Mouse (Mus musculus) neural tube, embryonic 15.5 days (tissue): Measurements from ENCODE around the gene Htr1f. TPM values are rescaled to one million over a fixed set of nuclear protein-coding genes. Genes with fewer than 3 reads are reported as not detected.
"Not testable (repeated sequence)": the region's sequence is repeated elsewhere in the genome, so short reads cannot be mapped to it uniquely, and the experiment has no call there.

Source experiments
- ATAC-seq: fragments of 200-750 bp; cut with Nextera tagmentation; 2 replicates; pipeline ENCODE4 v1.8.0; 2017; ENCODE audit warnings: mild to moderate bottlenecking, moderate TSS enrichment, moderate library complexity; ENCODE audit not compliant: low FRiP score
- H3K27ac ChIP-seq: fragments of 300-500 bp; sonication (generic); replicated peaks from 2 replicates; pipeline ENCODE4 v1.5.1; 2015; ENCODE audit warnings: mild to moderate bottlenecking, inconsistent platforms
- H3K27me3 ChIP-seq: fragments of 300-500 bp; sonication (generic); replicated peaks from 2 replicates; pipeline ENCODE4 v1.6.1; 2015; ENCODE audit warnings: inconsistent platforms
- H3K36me3 ChIP-seq: fragments of 300-500 bp; sonication (generic); 2 replicates; pipeline ENCODE4 v1.6.1; 2015; ENCODE audit warnings: inconsistent platforms
- H3K4me1 ChIP-seq: fragments of 300-500 bp; sonication (generic); 2 replicates; pipeline ENCODE4 v1.6.1; 2015; ENCODE audit warnings: inconsistent platforms
- H3K4me2 ChIP-seq: fragments of 300-500 bp; sonication (generic); 2 replicates; pipeline ENCODE4 v1.6.1; 2015; ENCODE audit warnings: inconsistent platforms, mild to moderate bottlenecking, moderate library complexity
- H3K4me3 ChIP-seq: fragments of 300-500 bp; sonication (generic); replicated peaks from 2 replicates; pipeline ENCODE4 v1.5.1; 2015; ENCODE audit warnings: mild to moderate bottlenecking, inconsistent platforms
- H3K9ac ChIP-seq: fragments of 300-500 bp; sonication (generic); replicated peaks from 2 replicates; pipeline ENCODE4 v1.6.1; 2015; ENCODE audit warnings: mild to moderate bottlenecking, inconsistent platforms
- H3K9me3 ChIP-seq: fragments of 300-500 bp; sonication (generic); replicated peaks from 2 replicates; pipeline ENCODE4 v1.6.1; 2016; ENCODE audit warnings: inconsistent platforms
- WGBS: fragments of 180-500 bp; shearing (Covaris S2); methylation state at CpG from one replicate; pipeline ENCODE4 v1.1.7; 2015; ENCODE audit warnings: mixed read lengths; 5-methylcytosine and 5-hydroxymethylcytosine counted together
- polyA plus RNA-seq: library from polyadenylated mRNA; unstranded; fragments of >200 nt; fragmentation: Nextera tagmentation; extraction: Ambion mirVana; gene quantifications from 2 replicates; pipeline ENCODE4 v1.2.1, GENCODE M21; 2015

Gene Htr1f
- 0.84 and 0.99 TPM in 2 replicates for polyA plus RNA-seq

- peaks cover 7% of the 10 kb centered on the region; the same call in 1 of the 2 replicates for H3K4me1 ChIP-seq
- 4% methylated on average over 40 of the region's 41 CpGs for WGBS
- peak; percentile 85 for ATAC-seq
Observed at GRCm38 (mm10) chr16:65105184-65105931, at the start of gene Htr1f. Gene Htr1f, minus strand, starts transcription at chr16:65105854.

GRCm38 (mm10) chr16:65139771-65140170 lies 34.1 kb upstream of the Htr1f start:
- no peaks in the 10 kb centered on the region for H3K36me3 ChIP-seq
- H3K9ac ChIP-seq: no peak overlapping the region
- no peaks in the 10 kb centered on the region for H3K4me1 ChIP-seq
- no peaks in the 10 kb centered on the region for H3K9me3 ChIP-seq
- H3K4me3 ChIP-seq: no peak overlapping the region
- no peak overlapping the region for H3K27ac ChIP-seq
- H3K4me2 ChIP-seq: no peak overlapping the region
- WGBS: 74% methylated on average over 2 of the region's 2 CpGs
- no peak for ATAC-seq
- H3K27me3 ChIP-seq: no peaks in the 10 kb centered on the region

More at GRCm38 (mm10) chr16:65105184-65105931, at the start of gene Htr1f:
- Histone ChIP-seq H3K9ac (peak within 1 kb of the TSS; percentile 43), H3K27ac (no peak within 1 kb of the TSS), H3K4me3 (peak within 1 kb of the TSS; percentile 54), H3K27me3 (peaks cover 7% of the 10 kb centered on the region; the same call in 1 of the 2 replicates), H3K36me3 (no peaks in the 10 kb centered on the region), H3K9me3 (no peaks in the 10 kb centered on the region), H3K4me2 (peak within 1 kb of the TSS; percentile 94)

GRCm38 (mm10) chr16:65129391-65129790 lies 23.7 kb upstream of the Htr1f start:
- ATAC-seq: no peak
- no peak overlapping the region for H3K9ac ChIP-seq
- no peak overlapping the region for H3K27ac ChIP-seq
- no peak overlapping the region for H3K4me2 ChIP-seq
- no peaks in the 10 kb centered on the region for H3K9me3 ChIP-seq
- no peaks in the 10 kb centered on the region for H3K27me3 ChIP-seq
- no peaks in the 10 kb centered on the region for H3K4me1 ChIP-seq
- H3K36me3 ChIP-seq: no peaks in the 10 kb centered on the region
- no peak overlapping the region for H3K4me3 ChIP-seq
- 97% methylated on average over 2 of the region's 2 CpGs for WGBS

DNA sequence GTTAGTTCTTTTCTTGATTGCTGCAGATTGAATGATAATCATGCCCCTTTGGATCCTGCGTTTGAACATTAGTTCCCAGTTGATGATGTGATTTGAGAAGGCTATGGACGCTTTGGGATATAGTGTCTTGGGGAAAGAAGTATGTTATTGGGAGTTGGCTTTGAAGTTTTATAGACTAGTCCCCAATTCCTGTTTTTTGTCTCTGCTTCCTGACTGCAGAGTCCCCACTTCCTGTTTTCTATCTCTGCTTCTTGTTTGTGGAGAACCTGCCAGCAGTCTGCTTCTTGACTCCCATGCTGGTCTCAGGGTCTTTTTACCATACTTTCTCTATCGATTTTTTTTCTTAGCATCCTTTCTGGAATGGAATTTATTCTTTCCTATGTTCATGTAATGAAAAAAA lies 22.2 kb upstream of the Htr1f start:
- no peaks in the 10 kb centered on the region for H3K4me1 ChIP-seq
- no peaks in the 10 kb centered on the region for H3K27me3 ChIP-seq
- H3K9ac ChIP-seq: no peak overlapping the region
- H3K4me2 ChIP-seq: no peak overlapping the region
- no peak overlapping the region for H3K4me3 ChIP-seq
- no peak overlapping the region for H3K27ac ChIP-seq
- 82% methylated on average over 3 of the region's 3 CpGs for WGBS
- H3K9me3 ChIP-seq: no peaks in the 10 kb centered on the region
- no peaks in the 10 kb centered on the region for H3K36me3 ChIP-seq
- ATAC-seq: no peak

DNA sequence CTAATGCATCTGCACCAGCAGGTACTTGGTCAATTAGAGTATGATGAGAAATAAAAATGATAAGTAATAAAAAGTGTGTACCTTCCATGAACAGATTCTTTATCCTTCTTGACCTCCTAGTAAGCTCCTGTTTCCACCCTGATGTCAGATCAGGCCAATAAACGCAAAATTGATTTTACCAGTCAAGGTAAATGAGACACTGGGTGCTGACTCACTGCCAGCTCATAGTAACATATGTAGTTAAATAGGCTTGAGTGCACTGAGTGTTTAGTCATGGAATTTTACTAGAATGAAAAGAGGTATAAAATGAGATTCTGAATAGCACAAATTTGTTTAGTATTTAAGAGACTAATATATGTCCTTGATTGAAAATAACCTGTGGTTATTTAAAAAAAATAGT lies 6.6 kb upstream of the Htr1f start:
- Histone ChIP-seq H3K4me2 (no peak overlapping the region), H3K9ac (no peak overlapping the region), H3K9me3 (no peaks in the 10 kb centered on the region), H3K27ac (no peak overlapping the region), H3K4me3 (no peak overlapping the region), H3K27me3 (no peaks in the 10 kb centered on the region), H3K36me3 (no peaks in the 10 kb centered on the region), H3K4me1 (no peaks in the 10 kb centered on the region)
- no peak for ATAC-seq
- 93% methylated on average over 1 of the region's 1 CpGs for WGBS

GRCm38 (mm10) chr16:65093552-65093951 lies 12.1 kb downstream of the Htr1f start:
- no peaks in the 10 kb centered on the region for H3K36me3 ChIP-seq
- ATAC-seq: no peak
- no peaks in the 10 kb centered on the region for H3K27me3 ChIP-seq
- H3K4me2 ChIP-seq: no peak overlapping the region
- 94% methylated on average over 5 of the region's 5 CpGs for WGBS
- no peaks in the 10 kb centered on the region for H3K4me1 ChIP-seq
- no peaks in the 10 kb centered on the region for H3K9me3 ChIP-seq
- H3K9ac ChIP-seq: no peak overlapping the region
- H3K27ac ChIP-seq: no peak overlapping the region
- H3K4me3 ChIP-seq: no peak overlapping the region

DNA sequence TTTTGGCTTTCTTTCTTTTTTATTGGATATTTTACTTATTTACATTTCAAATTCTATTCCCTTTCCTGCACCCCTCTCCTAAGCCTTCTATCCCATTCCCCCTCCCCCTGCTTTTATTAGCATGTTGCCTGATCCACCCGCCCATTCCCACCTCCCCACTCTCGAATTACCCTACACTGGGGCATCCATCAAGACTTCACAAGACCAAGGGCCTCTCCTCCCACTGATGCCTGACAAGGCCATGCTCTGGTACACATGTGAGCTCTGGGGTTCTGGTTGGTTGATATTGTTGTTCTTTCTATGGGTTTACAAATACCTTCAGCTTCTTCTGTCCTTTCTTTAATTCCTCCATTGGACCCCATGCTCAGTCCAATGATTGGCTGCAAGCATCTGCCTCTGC lies 22.2 kb downstream of the Htr1f start:
- Histone ChIP-seq H3K9ac (no peak overlapping the region), H3K4me2 (no peak overlapping the region), H3K4me1 (no peaks in the 10 kb centered on the region), H3K9me3 (no peaks in the 10 kb centered on the region), H3K4me3 (no peak overlapping the region), H3K27ac (no peak overlapping the region), H3K36me3 (no peaks in the 10 kb centered on the region), H3K27me3 (no peaks in the 10 kb centered on the region)
- WGBS: 34% methylated on average over 2 of the region's 2 CpGs
- ATAC-seq: no peak

- WGBS: 78% methylated on average over 1 of the region's 1 CpGs
- Histone ChIP-seq H3K27me3 (no peaks in the 10 kb centered on the region), H3K4me2 (no peak overlapping the region)
Observed at GRCm38 (mm10) chr16:65069867-65070266, 35.8 kb downstream of the Htr1f start.

GRCm38 (mm10) chr16:65066264-65066663 lies 39.4 kb downstream of the Htr1f start:
- ATAC-seq: no peak
- Histone ChIP-seq H3K36me3 (no peaks in the 10 kb centered on the region), H3K4me2 (no peak overlapping the region), H3K9ac (no peak overlapping the region), H3K4me3 (no peak overlapping the region), H3K9me3 (no peaks in the 10 kb centered on the region), H3K27ac (no peak overlapping the region), H3K27me3 (no peaks in the 10 kb centered on the region), H3K4me1 (no peaks in the 10 kb centered on the region)

More at GRCm38 (mm10) chr16:65069867-65070266, 35.8 kb downstream of the Htr1f start:
- Histone ChIP-seq H3K9ac (no peak overlapping the region), H3K4me3 (no peak overlapping the region), H3K4me1 (no peaks in the 10 kb centered on the region), H3K9me3 (no peaks in the 10 kb centered on the region), H3K27ac (no peak overlapping the region), H3K36me3 (no peaks in the 10 kb centered on the region)
- ATAC-seq: no peak

GRCm38 (mm10) chr16:65037660-65038425 lies 67.8 kb downstream of the Htr1f start:
- not testable (repeated sequence) for H3K4me3 ChIP-seq, H3K4me1 ChIP-seq, H3K9ac ChIP-seq, H3K27me3 ChIP-seq, H3K27ac ChIP-seq, H3K4me2 ChIP-seq, H3K9me3 ChIP-seq, H3K36me3 ChIP-seq
- 0 out of 2 replicates have a peak, but pooled peaks have one; percentile 47 for ATAC-seq
- whole genome bisulfite sequencing: 54% methylated on average over 5 of the region's 5 CpGs

DNA sequence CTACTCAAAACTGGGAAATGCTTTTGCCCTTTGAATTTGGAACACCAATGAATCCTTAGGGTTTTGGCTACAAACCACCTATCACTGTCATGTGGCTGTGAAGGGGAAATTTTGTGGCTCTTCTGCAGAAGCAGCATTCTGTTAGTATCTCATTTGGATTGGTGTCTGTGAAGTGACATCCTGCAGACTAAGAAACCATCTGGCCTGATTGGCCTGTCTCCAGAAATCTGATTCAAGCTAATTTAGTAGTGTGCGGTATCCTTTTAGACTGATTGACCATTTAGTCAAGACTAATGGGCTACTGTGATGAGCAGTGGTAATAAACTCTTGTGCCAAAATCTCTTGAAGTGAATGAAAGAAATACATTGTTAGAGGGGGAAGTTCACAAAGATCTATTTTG lies 76.0 kb downstream of the Htr1f start:
- Histone ChIP-seq H3K27ac (no peak overlapping the region), H3K36me3 (no peaks in the 10 kb centered on the region), H3K4me2 (no peak overlapping the region), H3K27me3 (no peaks in the 10 kb centered on the region), H3K4me3 (no peak overlapping the region), H3K4me1 (no peaks in the 10 kb centered on the region), H3K9ac (no peak overlapping the region), H3K9me3 (no peaks in the 10 kb centered on the region)
- peak; percentile 70; the same call in 1 of the 2 replicates for ATAC-seq
- 37% methylated on average over 1 of the region's 1 CpGs for WGBS

- Histone ChIP-seq H3K27me3 (no peaks in the 10 kb centered on the region), H3K36me3 (no peaks in the 10 kb centered on the region), H3K4me1 (no peaks in the 10 kb centered on the region), H3K27ac (no peak overlapping the region), H3K9ac (no peak overlapping the region), H3K9me3 (no peaks in the 10 kb centered on the region), H3K4me2 (no peak overlapping the region), H3K4me3 (no peak overlapping the region)
- ATAC-seq: no peak
- WGBS: 86% methylated on average over 3 of the region's 3 CpGs
Observed at GRCm38 (mm10) chr16:65022364-65022763, 83.3 kb downstream of the Htr1f start.
